Mouse (Mus musculus) G1E-ER4 (cell line): ENCODE data around the gene Sulf2. TPM values are rescaled to one million over a fixed set of nuclear protein-coding genes. Genes with fewer than 3 reads are reported as not detected.

Source experiments
- GATA1 ChIP-seq: IDR thresholded peaks from one replicate; pipeline ENCODE4 v1.8.0; 2012; ENCODE audit warnings: low read length, inconsistent platforms
- polyA plus RNA-seq: library from polyadenylated mRNA; stranded (reverse); fragments of >175 nt; gene quantifications from 2 replicates; pipeline ENCODE4 v1.2.3, GENCODE M21; 2012

Gene Sulf2
- polyA plus RNA-seq, 1 experiment, result not detected

DNA sequence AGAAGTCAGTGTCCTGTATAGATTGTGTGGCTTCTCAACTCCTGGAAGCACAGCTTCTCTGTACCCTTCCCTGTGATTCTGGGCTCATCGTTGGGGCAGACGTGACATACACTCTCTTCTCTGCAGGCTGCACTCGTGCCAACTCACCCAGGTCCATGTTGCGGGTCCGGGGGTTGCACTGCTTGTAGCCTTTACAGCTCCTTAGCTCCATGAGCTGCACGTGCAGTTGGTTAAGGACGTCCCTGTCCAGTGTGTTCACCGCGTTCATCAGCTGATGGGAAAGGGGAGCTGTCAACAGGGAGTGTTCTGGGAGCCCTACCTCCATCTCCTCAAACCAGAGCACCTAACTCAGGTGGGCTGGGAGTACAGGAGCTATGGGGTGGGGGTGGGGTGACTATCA is 78.1 kb downstream of the Sulf2 start:
- no peak for TF ChIP-seq GATA1

DNA sequence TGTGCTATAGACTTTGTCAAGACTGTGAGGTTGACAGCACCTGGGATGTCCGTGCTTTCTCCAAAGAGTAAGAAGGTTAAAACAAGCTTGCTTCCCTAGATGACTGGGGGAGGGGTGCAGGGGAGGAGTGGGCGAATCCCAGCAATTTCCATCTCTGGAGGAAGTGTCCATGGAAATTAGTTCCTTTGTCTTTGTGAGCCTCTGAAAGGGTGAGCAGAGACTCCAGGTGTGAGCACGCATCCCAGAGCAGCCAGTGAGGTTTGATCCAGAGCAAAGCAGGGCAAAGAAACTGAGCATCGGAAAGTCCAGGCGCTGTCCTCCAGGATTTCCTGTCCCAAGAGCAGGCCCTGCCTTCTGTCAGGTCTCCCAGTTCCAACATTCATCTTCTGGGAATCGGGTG is 81.1 kb downstream of the Sulf2 start:
- TF ChIP-seq GATA1, result no peak

DNA sequence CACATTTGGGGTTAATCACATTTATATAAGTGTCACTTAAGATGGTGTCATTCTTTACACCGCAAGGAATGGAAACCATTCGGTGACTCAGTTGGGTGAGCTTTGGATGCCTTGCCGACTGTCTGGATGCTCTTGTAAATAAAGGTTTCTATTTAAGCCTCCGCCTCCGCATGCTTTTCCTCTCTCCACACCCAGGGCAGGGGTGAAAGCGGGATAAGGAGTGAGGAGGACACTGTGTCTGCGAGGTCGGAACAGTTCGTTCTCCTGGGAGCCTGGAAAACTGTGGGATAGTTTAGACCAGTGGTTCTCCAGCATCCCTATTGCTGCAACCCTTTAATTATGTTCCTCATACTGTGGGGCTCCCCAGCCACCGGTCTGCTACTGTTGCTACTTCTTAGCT is 82.4 kb downstream of the Sulf2 start:
- no peak for TF ChIP-seq GATA1

DNA sequence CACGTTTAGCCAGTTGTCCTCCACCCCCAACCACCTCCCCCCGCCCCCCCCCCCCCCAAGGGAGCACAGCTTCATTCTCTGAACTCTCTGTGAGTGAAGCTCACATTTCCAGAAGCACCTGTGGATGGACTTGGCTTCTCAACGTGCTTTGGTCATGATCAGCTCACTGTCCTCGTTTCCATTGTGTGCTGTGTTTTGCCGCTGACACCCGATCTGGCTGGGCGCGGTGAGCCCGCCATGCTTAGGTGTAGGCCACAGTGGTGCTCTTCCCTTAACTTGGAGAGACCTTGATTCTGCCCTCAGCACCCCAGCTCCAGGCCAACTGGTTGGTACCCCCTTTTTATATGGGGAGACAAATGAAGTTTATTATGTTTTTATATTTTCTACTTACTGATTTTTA is 83.6 kb downstream of the Sulf2 start:
- no peak for TF ChIP-seq GATA1

DNA sequence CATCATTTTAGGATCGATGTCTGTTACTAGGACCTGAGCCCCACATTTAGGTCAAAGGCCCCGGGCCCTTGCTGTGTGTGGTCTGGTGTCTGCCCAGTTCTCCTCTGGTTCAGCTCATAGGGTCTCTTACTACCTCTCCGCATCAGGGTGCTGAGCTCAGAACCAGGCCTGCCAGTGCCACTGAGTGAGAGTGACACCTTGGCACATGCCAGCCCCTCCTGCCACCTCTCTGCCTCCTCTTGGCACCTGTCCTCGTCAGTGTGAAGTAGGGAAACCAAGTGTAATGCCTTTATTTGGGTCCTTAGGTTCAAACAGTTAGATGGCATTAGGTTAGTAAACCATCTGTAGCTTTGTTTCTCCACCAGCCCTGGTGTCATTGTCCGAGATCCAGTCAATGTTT is 84.0 kb downstream of the Sulf2 start:
- TF ChIP-seq GATA1, result no peak

DNA sequence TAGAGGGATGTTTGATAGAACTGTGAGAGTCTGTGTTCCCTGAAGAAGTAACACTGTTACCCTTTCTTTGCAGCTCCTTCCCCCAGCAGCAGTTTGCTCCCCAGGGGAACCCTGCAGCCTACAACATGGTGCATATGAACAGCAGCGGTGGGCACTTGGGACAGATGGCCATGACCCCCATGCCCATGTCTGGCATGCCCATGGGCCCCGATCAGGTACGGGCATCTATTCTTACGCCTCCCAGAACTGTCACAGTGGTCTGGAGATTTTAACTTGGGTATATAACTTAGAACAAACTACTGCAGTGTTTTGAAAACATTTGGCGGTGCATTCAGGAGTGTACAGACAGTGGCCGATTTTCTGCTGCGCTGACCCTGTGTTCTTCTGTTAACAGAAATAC is 85.7 kb downstream of the Sulf2 start:
- no peak for TF ChIP-seq GATA1

DNA sequence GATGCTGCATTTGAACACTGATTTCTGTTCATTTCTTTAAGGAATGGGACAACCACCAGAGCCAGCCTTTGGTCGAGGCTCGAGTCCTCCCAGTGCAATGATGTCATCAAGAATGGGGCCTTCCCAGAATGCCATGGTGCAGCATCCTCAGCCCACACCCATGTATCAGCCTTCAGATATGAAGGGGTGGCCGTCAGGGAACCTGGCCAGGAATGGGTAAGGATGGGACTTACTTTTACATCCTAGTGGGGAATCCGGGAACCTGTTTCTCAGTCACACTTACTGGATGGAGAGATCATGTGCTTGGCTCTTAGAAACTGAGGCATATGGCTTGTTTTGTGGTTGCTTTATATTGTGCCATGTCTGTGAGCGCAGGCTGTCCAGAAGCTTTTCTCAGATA is 86.3 kb downstream of the Sulf2 start:
- no peak for TF ChIP-seq GATA1

DNA sequence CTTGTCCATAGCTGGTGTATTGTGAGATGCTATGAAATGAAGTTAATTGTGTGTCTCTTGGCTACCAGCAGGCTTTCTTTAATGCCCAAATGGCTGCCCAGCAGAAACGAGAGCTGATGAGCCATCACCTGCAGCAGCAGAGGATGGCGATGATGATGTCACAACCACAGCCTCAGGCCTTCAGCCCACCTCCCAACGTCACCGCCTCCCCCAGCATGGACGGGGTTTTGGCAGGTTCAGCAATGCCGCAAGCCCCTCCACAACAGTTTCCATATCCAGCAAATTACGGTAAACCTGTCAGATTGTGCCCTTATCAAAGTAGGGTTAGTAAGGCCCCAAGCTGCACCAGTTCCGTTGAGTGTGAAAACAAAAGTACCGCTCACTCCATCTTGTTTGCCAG is 87.2 kb downstream of the Sulf2 start:
- no peak for TF ChIP-seq GATA1

DNA sequence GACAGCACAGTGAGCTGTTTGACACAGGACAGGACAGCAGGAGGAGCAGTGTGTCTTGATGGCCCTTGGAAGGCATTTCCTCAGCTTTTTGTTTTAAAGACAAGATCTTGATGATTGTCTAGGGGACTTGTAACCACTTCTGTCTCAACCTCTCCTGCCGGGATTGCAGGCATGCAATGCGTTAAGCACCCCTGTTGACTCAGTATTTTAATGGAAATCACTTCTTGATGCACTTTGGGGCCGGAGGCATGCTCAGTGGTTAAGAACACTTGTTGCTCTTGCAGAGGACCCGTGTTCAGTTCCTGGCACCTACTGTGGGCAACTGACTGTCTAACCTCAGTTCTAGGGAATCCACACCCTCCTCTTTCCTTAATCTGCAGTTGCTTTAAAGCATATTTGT is 89.0 kb downstream of the Sulf2 start:
- no peak for TF ChIP-seq GATA1

DNA sequence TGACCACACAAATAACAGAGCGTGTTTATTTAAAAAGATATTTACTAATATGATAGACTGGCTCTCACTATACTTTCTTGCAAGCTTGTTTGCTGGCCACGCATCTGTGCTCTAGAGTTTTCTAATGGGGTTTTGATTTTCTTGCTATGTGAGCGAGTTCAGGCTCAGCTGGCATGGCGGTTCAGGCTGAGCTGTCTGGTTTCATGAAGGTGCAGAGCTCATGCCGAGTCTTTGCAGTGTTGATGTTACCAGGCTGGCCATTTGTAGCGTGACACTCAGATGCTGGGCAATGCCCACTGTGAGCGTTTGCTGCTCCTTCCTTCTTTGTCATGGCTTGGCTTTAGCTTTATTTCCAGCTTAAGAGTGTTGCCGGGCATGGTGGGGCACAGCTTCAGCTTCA is 93.0 kb downstream of the Sulf2 start:
- no peak for TF ChIP-seq GATA1

DNA sequence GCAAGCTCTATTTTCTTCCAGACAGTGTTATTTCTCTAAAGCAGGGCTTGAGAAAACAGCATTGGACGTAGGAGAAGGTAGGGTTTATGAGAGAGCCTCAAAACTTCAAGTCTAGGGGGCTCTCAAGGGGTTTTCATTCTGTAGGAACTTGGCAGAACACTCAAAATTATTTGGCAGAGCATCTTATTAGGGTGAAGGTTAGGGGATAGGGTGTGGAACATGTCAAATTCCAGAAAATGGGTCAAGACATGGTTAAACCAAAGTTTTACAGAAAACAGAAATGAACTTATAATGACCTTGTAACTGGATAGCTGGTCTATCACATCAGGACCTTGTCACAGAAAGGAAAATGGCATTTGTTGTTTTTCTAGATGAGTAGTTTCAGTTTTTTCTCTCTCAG is 93.5 kb downstream of the Sulf2 start:
- TF ChIP-seq GATA1, result no peak

DNA sequence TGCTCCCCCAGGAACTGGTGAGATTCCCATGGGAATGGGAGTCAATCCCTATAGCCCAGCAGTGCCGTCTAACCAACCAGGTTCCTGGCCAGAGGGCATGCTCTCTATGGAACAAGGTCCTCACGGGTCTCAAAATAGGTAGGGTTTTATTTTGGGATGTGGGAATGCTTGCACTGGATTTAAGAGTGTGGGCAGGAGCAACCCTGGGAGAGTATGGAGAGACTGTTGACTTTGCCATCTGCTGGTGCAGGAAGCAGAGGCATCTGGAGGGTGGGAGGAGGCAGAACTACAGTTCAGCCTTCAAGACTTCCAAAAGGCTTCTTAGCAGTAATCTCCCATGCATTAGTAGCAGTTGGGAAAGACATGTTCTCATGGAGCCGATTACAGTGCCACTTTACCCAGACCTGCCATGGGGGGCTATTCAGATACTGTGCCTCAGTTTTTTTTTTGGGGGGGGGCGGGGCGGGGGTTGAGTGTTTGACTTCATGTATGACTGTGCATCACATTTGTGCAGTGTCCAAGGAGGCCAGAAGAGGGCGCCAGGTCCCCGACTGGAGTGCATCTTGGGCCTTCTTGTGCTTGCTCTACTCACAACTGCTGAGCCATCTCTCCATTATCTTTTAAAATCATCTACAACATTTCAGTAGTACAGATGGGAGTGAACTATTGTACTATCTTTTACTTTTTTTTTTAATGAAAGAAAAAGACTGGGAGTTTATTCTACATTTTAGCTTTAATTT is 95.6 kb downstream of the Sulf2 start:
- TF ChIP-seq GATA1, result no peak

DNA sequence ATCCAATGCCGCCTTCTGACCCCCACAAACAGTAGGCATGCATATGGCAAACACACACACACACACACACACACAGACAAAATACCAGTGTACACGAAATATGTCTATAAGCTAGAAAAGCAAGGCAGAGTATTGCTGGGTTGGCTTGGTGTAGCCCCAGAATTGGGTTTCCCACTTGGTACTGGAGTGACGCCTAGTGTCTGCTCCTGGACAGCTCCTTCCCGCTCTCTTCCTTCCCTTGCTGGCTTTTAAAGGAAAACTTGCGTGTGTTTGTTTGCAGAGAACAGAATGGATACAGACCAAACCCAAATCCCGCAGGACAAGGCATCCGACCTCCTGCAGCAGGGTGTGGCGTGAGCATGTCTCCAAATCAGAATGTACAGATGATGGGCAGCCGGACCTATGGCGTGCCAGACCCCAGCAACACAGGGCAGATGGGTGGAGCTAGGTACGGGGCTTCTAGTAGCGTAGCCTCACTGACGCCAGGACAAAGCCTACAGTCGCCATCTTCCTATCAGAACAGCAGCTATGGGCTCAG is 101.4 kb downstream of the Sulf2 start:
- no peak for TF ChIP-seq GATA1

DNA sequence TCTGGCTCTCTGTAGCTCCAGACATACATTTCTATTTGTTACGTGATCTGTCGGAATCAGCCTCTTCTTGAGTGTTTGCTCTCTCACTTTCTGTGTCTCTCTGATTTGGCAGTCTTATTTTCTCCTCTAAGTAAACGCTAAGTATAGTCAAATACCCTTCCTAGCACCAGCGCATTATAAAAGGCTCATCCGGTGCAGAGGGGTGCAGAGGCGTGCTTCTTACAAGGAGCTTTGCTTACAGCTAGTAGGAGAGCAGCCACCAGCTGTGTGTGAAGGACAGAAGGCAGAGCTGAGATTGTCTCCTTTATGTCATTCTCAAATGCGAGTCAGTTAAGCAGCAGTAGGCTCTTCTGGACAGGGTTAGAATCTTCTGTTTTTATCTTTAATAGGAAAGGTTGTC is 103.5 kb downstream of the Sulf2 start:
- no peak for TF ChIP-seq GATA1

DNA sequence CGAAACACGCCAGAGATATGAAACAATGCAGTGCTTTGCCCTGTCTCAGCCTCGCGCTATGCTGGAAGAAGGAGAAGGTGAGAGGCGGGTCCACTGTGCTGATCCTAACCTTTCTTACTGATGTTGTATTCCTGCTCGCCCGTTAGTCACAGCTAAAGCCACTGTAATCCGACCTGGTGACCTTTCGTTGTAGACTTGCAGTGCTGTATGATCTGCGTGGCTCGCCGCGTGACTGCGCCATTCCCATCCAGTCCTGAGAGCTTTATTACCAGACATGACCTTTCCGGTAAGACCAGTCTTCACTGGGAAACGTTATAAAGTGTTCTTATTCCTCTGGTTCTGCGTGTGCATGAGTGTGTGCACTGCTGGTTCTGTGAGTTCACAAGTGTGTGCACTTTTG is 104.0 kb downstream of the Sulf2 start:
- TF ChIP-seq GATA1, result no peak

DNA sequence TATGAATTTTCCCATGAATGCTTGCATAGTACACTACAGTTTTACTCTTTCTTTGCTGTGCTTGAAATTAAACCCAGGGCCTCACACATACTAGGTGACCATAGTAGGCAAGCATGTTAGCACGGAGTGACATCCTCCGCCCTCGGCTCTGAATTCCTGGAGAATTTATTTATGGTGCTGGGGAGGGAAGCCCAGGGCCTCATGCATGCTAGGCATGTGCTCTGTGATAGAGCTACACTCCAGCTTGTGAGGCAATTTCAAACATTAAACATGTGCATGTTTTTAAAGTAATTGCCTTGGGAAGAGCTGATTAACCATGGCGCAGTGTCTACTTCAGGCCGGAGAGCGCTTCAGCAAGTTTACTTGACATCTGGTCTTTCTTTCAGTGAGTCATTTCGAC is 106.6 kb downstream of the Sulf2 start:
- no peak for TF ChIP-seq GATA1

DNA sequence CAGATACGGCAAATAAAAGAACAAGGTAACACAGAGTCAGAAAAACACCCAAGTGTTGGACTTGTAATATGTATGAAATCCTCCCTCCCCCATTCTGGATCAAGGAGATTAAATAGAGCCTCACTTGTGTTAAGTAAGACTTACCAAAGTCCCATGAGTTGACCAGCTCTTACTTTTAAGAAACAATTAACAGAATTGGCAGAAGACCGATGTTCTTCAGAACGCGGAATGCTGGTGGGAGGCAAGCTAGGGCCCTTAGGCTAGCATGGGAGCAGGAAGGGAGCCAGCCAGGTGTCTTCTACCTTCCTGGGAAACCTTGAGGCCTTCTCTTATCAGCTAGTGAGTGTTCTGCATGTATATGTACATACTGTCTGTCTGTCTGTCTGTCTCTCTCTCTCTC is 107.5 kb downstream of the Sulf2 start:
- no peak for TF ChIP-seq GATA1
